Mouse (Mus musculus): ENCODE measurements around the gene Unc13b. TPM values are rescaled to one million over a fixed set of nuclear protein-coding genes. Genes with fewer than 3 reads are reported as not detected.

Unc13b gene
- 10 to 100 TPM; 12.9 to 13.5 TPM for total RNA-seq (2021)

GRCm38 (mm10) chr4:43058753-43059654 lies at the start of gene Unc13b:
Gene Unc13b (plus strand): TSS chr4:43058953.
- intact Hi-C loops (cut with DNase I) = no loop called here
- DNase-seq = peak; percentile 88 to 89

GRCm38 (mm10) chr4:43010161-43011038 lies 48.4 kb upstream of the Unc13b start, which contains the start of gene Fancg:
Gene Fancg (minus strand): TSS chr4:43010506.
- intact Hi-C loops (cut with DNase I) = no loop called here
- peak; percentile 79 to 90 for DNase-seq

GRCm38 (mm10) chr4:43012091-43012490 lies 46.7 kb upstream of the Unc13b start:
- no peak for DNase-seq
- intact Hi-C loops (cut with DNase I) = no loop called here

- DNase-seq = no peak
- intact Hi-C loops (cut with DNase I) = no loop called here
These were observed 40.6 kb upstream of the Unc13b start for GRCm38 (mm10) chr4:43018156-43018555.

GRCm38 (mm10) chr4:43019176-43019575 lies 39.6 kb upstream of the Unc13b start:
- intact Hi-C loops (cut with DNase I) = no loop called here
- no peak for DNase-seq

GRCm38 (mm10) chr4:43019641-43020465 lies 38.9 kb upstream of the Unc13b start:
- DNase-seq = no peak
- intact Hi-C loops (cut with DNase I) = no loop called here

- intact Hi-C loops (cut with DNase I) = no loop called here
- DNase-seq = no peak
These were observed 37.9 kb upstream of the Unc13b start for GRCm38 (mm10) chr4:43020876-43021275.

- DNase-seq = no peak
- intact Hi-C loops (cut with DNase I) = no loop called here
These were observed 37.4 kb upstream of the Unc13b start for GRCm38 (mm10) chr4:43021341-43021740.

- DNase-seq = no peak
- intact Hi-C loops (cut with DNase I) = loop anchor here (1.0 kb wide), 1 partner anchor 18 kb away; no protein-coding TSS in a partner anchor
These were observed 34.1 kb upstream of the Unc13b start for GRCm38 (mm10) chr4:43024673-43025072.

GRCm38 (mm10) chr4:43025084-43025960 lies 33.4 kb upstream of the Unc13b start, which contains the start of gene Pigo:
Gene Pigo (minus strand): TSS chr4:43025819.
- DNase-seq = peak; percentile 92 to 96
- intact Hi-C loops (cut with DNase I) = loop anchor here (1.0 kb wide), 1 partner anchor 19 kb away; no protein-coding TSS in a partner anchor

- no peak for DNase-seq
- intact Hi-C loops (cut with DNase I) = no loop called here
These were observed 29.6 kb upstream of the Unc13b start for GRCm38 (mm10) chr4:43029121-43029520.

- DNase-seq = no peak
- intact Hi-C loops (cut with DNase I) = no loop called here
These were observed 29.0 kb upstream of the Unc13b start for GRCm38 (mm10) chr4:43029749-43030148.

GRCm38 (mm10) chr4:43030352-43030751 lies 28.4 kb upstream of the Unc13b start:
- intact Hi-C loops (cut with DNase I) = no loop called here

GRCm38 (mm10) chr4:43030780-43031230 lies 27.9 kb upstream of the Unc13b start:
- intact Hi-C loops (cut with DNase I) = no loop called here
- DNase-seq = no peak

More at GRCm38 (mm10) chr4:43030352-43030751, 28.4 kb upstream of the Unc13b start:
- no peak for DNase-seq

GRCm38 (mm10) chr4:43031237-43031995 lies 27.3 kb upstream of the Unc13b start, which contains the start of gene Stoml2:
Gene Stoml2 (minus strand): TSS chr4:43031710.
- peak; percentile 90 for DNase-seq
- intact Hi-C loops (cut with DNase I) = no loop called here

GRCm38 (mm10) chr4:43032501-43032900 lies 26.3 kb upstream of the Unc13b start:
- intact Hi-C loops (cut with DNase I) = no loop called here
- no peak for DNase-seq

GRCm38 (mm10) chr4:43033481-43033880 lies 25.3 kb upstream of the Unc13b start:
- DNase-seq = no peak
- intact Hi-C loops (cut with DNase I) = no loop called here

GRCm38 (mm10) chr4:43035851-43036250 lies 22.9 kb upstream of the Unc13b start:
- intact Hi-C loops (cut with DNase I) = no loop called here
- DNase-seq = no peak
